Comparison of ENCODE assay signal across 27 mouse cellular contexts in genomic region chr3:157206752-157207151, GRCm38 (mm10).
DNase-seq lines count a peak whose midpoint lies in the region; ATAC-seq and TF ChIP-seq lines count a peak whose summit lies in the region.
"Had no signal": no experiment of that assay in that cellular context is flagged by ENCODE, and none has a peak within 500 bp of the region (broad histone marks: within the 10 kb centered on the region; RNA-seq: fewer than 3 reads in every experiment).

No protein-coding gene starts in this region.

- WGBS in hindbrain, postnatal 0 days: 24% methylated on average over 3 of the region's 3 CpGs
- 33% methylated on average over 3 of the region's 3 CpGs for WGBS in hindbrain, embryonic 13.5 days
- 40% methylated on average over 3 of the region's 3 CpGs for WGBS in midbrain, postnatal 0 days
- 45% methylated on average over 3 of the region's 3 CpGs for WGBS in midbrain, embryonic 13.5 days

- no peaks in the 10 kb centered on the region for H3K4me1 ChIP-seq in hindbrain, postnatal 0 days (ENCODE audit: insufficient read depth, low read length)
- peaks cover 6% of the 10 kb centered on the region; the same call in 1 of the 2 replicates for H3K4me1 ChIP-seq in hindbrain, embryonic 13.5 days (replicated peaks)
- H3K4me1 ChIP-seq in midbrain, postnatal 0 days (ENCODE audit: insufficient read depth, low read length): no peaks in the 10 kb centered on the region
- H3K4me1 ChIP-seq in midbrain, embryonic 13.5 days (replicated peaks): 0 out of 2 replicates have a peak, but pooled peaks cover 4% of the 10 kb centered on the region
- H3K4me1 ChIP-seq: embryonic facial prominence, embryonic 10.5 days; embryonic facial prominence, embryonic 12.5 days; forebrain, embryonic 13.5 days; forebrain, embryonic 15.5 days had no signal

- no peaks in the 10 kb centered on the region for H3K27me3 ChIP-seq in hindbrain, postnatal 0 days (ENCODE audit: insufficient read depth, low read length)
- H3K27me3 ChIP-seq in hindbrain, embryonic 13.5 days: no peaks in the 10 kb centered on the region
- no peaks in the 10 kb centered on the region for H3K27me3 ChIP-seq in midbrain, postnatal 0 days (ENCODE audit: insufficient read depth, low read length)
- no peaks in the 10 kb centered on the region for H3K27me3 ChIP-seq in midbrain, embryonic 13.5 days
- H3K27me3 ChIP-seq: CH12.LX; embryonic facial prominence, embryonic 12.5 days; forebrain, embryonic 13.5 days; forebrain, embryonic 15.5 days; Patski had no signal

- no peak overlapping the region for H3K4me2 ChIP-seq in hindbrain, postnatal 0 days (ENCODE audit: low read depth, low read length)
- H3K4me2 ChIP-seq in hindbrain, embryonic 13.5 days: no peak overlapping the region
- no peak overlapping the region for H3K4me2 ChIP-seq in midbrain, postnatal 0 days (ENCODE audit: low read depth, low read length, poor library complexity, severe bottlenecking)
- no peak overlapping the region for H3K4me2 ChIP-seq in midbrain, embryonic 13.5 days (replicated peaks)
- H3K4me2 ChIP-seq: embryonic facial prominence, embryonic 12.5 days; forebrain, embryonic 13.5 days; forebrain, embryonic 15.5 days had no signal

- H3K27ac ChIP-seq in hindbrain, postnatal 0 days: no peak overlapping the region
- no peak overlapping the region for H3K27ac ChIP-seq in hindbrain, embryonic 13.5 days
- no peak overlapping the region for H3K27ac ChIP-seq in midbrain, postnatal 0 days (ENCODE audit: low read depth, low read length)
- H3K27ac ChIP-seq in midbrain, embryonic 13.5 days: no peak overlapping the region
- H3K27ac ChIP-seq: embryonic facial prominence, embryonic 10.5 days; embryonic facial prominence, embryonic 12.5 days; forebrain, embryonic 13.5 days; forebrain, embryonic 15.5 days had no signal

- no peak for TF ChIP-seq CTCF in hindbrain, postnatal 0 days (IDR thresholded peaks at IDR 0.05; ENCODE audit: low read depth)
- no peak for TF ChIP-seq CTCF in midbrain, postnatal 0 days (IDR thresholded peaks at IDR 0.05)

- no peak overlapping the region for H3K9ac ChIP-seq in hindbrain, postnatal 0 days (replicated peaks; ENCODE audit: low read length)
- no peak overlapping the region for H3K9ac ChIP-seq in hindbrain, embryonic 13.5 days
- no peak overlapping the region for H3K9ac ChIP-seq in midbrain, postnatal 0 days (replicated peaks; ENCODE audit: low read length, poor library complexity, severe bottlenecking)
- H3K9ac ChIP-seq in midbrain, embryonic 13.5 days (replicated peaks): no peak overlapping the region
- H3K9ac ChIP-seq: embryonic facial prominence, embryonic 12.5 days; forebrain, embryonic 13.5 days; forebrain, embryonic 15.5 days; forebrain, postnatal 0 days had no signal

- no peaks in the 10 kb centered on the region for H3K9me3 ChIP-seq in hindbrain, postnatal 0 days (ENCODE audit: low read length)
- H3K9me3 ChIP-seq in hindbrain, embryonic 13.5 days: no peaks in the 10 kb centered on the region
- no peaks in the 10 kb centered on the region for H3K9me3 ChIP-seq in midbrain, postnatal 0 days (ENCODE audit: low read length)
- H3K9me3 ChIP-seq in midbrain, embryonic 13.5 days: no peaks in the 10 kb centered on the region
- H3K9me3 ChIP-seq: embryonic facial prominence, embryonic 10.5 days; embryonic facial prominence, embryonic 12.5 days; forebrain, embryonic 13.5 days; forebrain, embryonic 15.5 days had no signal

- no peak overlapping the region for H3K4me3 ChIP-seq in hindbrain, postnatal 0 days (ENCODE audit: low read length)
- H3K4me3 ChIP-seq in hindbrain, embryonic 13.5 days: no peak overlapping the region
- no peak overlapping the region for H3K4me3 ChIP-seq in midbrain, postnatal 0 days (ENCODE audit: low read depth, low read length)
- H3K4me3 ChIP-seq in midbrain, embryonic 13.5 days (replicated peaks): no peak overlapping the region
- H3K4me3 ChIP-seq: embryonic facial prominence, embryonic 10.5 days; embryonic facial prominence, embryonic 12.5 days; forebrain, embryonic 13.5 days; forebrain, embryonic 15.5 days had no signal

- peak; percentile 12 for DNase-seq in embryo, embryonic 10 days (ENCODE audit: low spot score)
- DNase-seq in embryo, embryonic 11 days: no peak
- DNase-seq in heart, adult 11 months: peak; percentile 55
- no peak for DNase-seq in heart, postnatal 14 days
- DNase-seq in hindbrain, postnatal 0 days (ENCODE audit: low spot score): peak; percentile 28
- DNase-seq in midbrain, postnatal 0 days (ENCODE audit: low spot score): peak; percentile 24
- DNase-seq: adrenal gland, adult 8-10 months; adrenal gland, postnatal 14 days; adrenal gland, postnatal 36 days; B cell, adult 2 months; cerebellum, adult 11-12 months; cerebellum, adult 2 months; cerebellum, adult 9-10 months; cerebellum, postnatal 10 days; cerebellum, postnatal 25 days; forebrain, postnatal 0 days had no signal

- no peaks in the 10 kb centered on the region for H3K36me3 ChIP-seq in hindbrain, postnatal 0 days (ENCODE audit: insufficient read depth, low read length)
- H3K36me3 ChIP-seq in hindbrain, embryonic 13.5 days: no peaks in the 10 kb centered on the region
- no peaks in the 10 kb centered on the region for H3K36me3 ChIP-seq in midbrain, postnatal 0 days (ENCODE audit: insufficient read depth, low read length)
- H3K36me3 ChIP-seq in midbrain, embryonic 13.5 days: no peaks in the 10 kb centered on the region
- H3K36me3 ChIP-seq: embryonic facial prominence, embryonic 10.5 days; embryonic facial prominence, embryonic 12.5 days; forebrain, embryonic 15.5 days; G1E had no signal

- intact Hi-C loops in heart, postnatal 14 days (cut with DNase I): no loop called here

- no peak for ATAC-seq in hindbrain, postnatal 0 days
- no peak for ATAC-seq in hindbrain, embryonic 13.5 days (ENCODE audit: low FRiP score)
- ATAC-seq in midbrain, postnatal 0 days (ENCODE audit: low FRiP score): no peak
- ATAC-seq in midbrain, embryonic 13.5 days: no peak
- ATAC-seq: activated CD4-positive, CD25-positive, alpha-beta regulatory T cell, adult 4 months; CD4-positive, CD25-positive, alpha-beta regulatory T cell, adult 4 months; forebrain, embryonic 13.5 days; forebrain, embryonic 15.5 days; forebrain, postnatal 0 days; Patski had no signal

Comparison
In these comparisons a context has a peak if more than half of its experiments do, and no peak if none do; other contexts are left out.
1. DNase-seq: peak in embryo, embryonic 10 days (single experiment), heart, adult 11 months (single experiment), hindbrain, postnatal 0 days (single experiment) and midbrain, postnatal 0 days (single experiment); none in embryo, embryonic 11 days (single experiment) and heart, postnatal 14 days (0 of 2).